13 mouse cellular contexts compared by ENCODE assay signal in genomic region chr2:93711460-93711859, GRCm38 (mm10).
"Had no signal": no experiment of that assay in that cellular context is flagged by ENCODE, and none has a peak within 500 bp of the region (broad histone marks: within the 10 kb centered on the region; RNA-seq: fewer than 3 reads in every experiment).

No protein-coding gene starts in this region.

- H3K36me3 ChIP-seq: midbrain, embryonic 15.5 days; neural tube, embryonic 12.5 days had no signal

- H3K27me3 ChIP-seq: midbrain, embryonic 15.5 days; neural tube, embryonic 12.5 days had no signal

- H3K9ac ChIP-seq: liver, embryonic 14.5 days; midbrain, embryonic 15.5 days; neural tube, embryonic 12.5 days had no signal

- H3K27ac ChIP-seq: liver, embryonic 14.5 days; macrophage; midbrain, embryonic 15.5 days; neural tube, embryonic 12.5 days; stomach, postnatal 0 days had no signal

- ATAC-seq: inflammation-experienced regulatory T-cells, adult 6 months; intestine, postnatal 0 days; midbrain, embryonic 15.5 days had no signal

- H3K4me3 ChIP-seq: megakaryocyte, embryonic 14.5 days; midbrain, embryonic 15.5 days; neural tube, embryonic 12.5 days had no signal

- H3K4me1 ChIP-seq: midbrain, embryonic 15.5 days; neural tube, embryonic 12.5 days had no signal

- H3K4me2 ChIP-seq: midbrain, embryonic 11.5 days; midbrain, embryonic 15.5 days; neural tube, embryonic 12.5 days had no signal

- DNase-seq: kidney, adult 8-10 months; kidney, postnatal 36 days; liver; thymus, postnatal 4 days had no signal

- H3K9me3 ChIP-seq: megakaryocyte, embryonic 14.5 days; midbrain, embryonic 15.5 days; neural tube, embryonic 12.5 days had no signal
